Mouse (Mus musculus) adrenal gland, postnatal 36 days (tissue): ENCODE data around the gene Prrc2a. TPM values are rescaled to one million over a fixed set of nuclear protein-coding genes. Genes with fewer than 3 reads are reported as not detected.

ENCODE experiments used
- DNase-seq, 2 experiments: peaks; one replicate each; pipeline ENCODE4 v3.0.0; 2021; ENCODE audit warnings: mixed read lengths in 1 of 2
- total RNA-seq, 2 experiments: library from RNA; stranded (reverse); gene quantifications; 2 replicates each; pipeline ENCODE4 v1.2.3; 2021

Prrc2a gene
- total RNA-seq, 2 experiments from 2014 or later = 212 to 261 TPM

DNA sequence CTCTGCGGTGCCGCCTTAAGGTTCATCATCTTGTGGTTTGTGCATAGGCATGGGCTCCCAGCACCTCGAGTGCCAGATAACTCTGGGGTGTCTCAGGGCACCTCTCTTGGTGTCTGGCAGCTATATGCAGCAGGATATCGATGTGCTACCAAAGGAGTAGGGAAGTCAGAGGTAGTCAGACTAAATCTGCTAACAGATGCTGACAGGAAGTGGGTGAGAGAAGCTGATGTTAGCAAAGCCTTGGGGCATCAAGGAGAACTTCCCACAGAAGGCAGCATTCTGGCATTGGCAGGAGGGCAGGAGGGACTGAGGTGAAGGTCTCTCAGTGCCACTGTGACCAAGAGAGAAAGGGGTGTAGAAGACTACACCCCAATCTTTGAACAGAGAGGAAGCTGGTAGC, 25.4 kb upstream of the Prrc2a start:
- DNase-seq = no peak

DNA sequence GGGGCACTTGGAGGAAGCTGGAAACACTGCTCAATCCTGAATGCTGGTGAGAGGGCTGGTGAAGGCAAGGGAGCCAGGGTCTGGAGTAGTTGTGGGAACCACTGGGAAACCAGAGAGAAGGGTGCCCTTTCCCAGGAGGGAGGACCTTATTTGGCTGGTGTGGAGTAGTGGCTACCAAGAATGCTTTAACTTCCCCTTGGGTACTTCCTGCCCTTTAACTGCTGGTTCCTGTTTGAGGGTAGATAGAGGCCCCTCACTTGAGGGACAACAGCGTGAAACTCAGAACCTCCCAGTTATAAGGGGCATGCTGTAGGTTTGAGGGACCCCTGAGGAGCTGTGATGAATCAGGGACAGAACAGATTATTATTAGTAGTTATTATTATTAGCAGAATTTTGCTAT, 24.5 kb upstream of the Prrc2a start:
- DNase-seq = no peak

DNA sequence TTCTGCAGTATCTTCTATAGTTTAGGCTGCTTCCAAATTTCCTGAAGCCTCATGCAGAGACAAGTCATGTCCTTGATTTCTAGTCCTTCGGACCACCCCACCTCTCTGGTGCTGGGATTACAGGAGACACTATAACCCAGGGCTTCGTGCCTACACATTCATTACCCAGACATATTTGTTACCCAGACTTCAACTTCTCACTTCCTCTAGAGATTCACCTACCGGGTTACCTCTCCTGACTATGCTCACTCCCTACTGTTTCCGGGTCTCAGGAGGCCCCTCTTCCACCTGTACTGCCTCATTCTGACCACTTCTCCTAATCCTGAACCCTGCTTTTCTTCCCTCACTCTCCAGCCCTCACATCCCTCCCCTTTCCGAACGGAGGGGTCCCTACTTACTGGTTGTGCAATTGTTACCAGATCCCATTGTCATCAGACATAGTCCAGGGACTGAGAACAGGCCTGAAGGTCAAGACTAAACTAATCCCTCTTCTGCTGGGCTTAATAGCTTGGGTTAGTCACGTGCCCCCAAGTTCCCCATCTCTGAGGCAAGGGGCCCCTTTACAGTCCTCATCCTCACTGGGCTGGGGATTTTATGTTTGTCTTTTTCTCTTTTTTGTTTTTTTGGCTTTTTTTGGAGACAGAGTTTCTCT, 23.4 kb upstream of the Prrc2a start, which contains the start of gene Lst1:
Lst1 (minus strand) TSS at position 481 of the 652 bp plus-strand sequence.
- no peak for DNase-seq

- DNase-seq = no peak
These were observed 22.6 kb upstream of the Prrc2a start for GRCm38 (mm10) chr17:35187345-35187744.

- peak in 1 of 2 experiments; percentile 32 for DNase-seq
These were observed 22.0 kb upstream of the Prrc2a start for GRCm38 (mm10) chr17:35186681-35187080.

GRCm38 (mm10) chr17:35185639-35186611, 21.2 kb upstream of the Prrc2a start:
- DNase-seq = peak; percentile 86 to 89

GRCm38 (mm10) chr17:35180093-35180492, 15.4 kb upstream of the Prrc2a start:
- DNase-seq = no peak

GRCm38 (mm10) chr17:35178528-35178927, 13.8 kb upstream of the Prrc2a start:
- DNase-seq = peak; percentile 85 to 92

DNA sequence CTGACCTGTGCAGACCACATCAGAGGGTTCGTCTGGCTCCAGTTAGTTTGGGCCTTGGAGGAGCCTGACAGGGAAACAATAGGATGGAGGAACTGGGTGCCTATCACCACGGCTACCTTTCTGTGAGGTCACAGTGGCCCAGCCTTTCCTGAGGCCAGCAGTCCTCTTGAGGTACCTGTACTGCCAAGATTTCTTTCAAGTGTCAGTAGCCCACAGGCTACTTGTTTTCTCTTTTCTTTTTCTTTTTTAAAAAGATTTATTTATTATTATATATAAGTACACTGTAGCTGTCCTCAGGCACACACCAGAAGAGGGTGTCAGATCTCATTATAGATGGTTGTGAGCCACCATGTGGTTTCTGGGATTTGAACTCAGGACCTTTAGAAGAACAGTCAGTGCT, 11.3 kb upstream of the Prrc2a start, which contains the start of gene Aif1:
Aif1 (minus strand) TSS at position 101 of the 400 bp plus-strand sequence.
- DNase-seq = no peak

DNA sequence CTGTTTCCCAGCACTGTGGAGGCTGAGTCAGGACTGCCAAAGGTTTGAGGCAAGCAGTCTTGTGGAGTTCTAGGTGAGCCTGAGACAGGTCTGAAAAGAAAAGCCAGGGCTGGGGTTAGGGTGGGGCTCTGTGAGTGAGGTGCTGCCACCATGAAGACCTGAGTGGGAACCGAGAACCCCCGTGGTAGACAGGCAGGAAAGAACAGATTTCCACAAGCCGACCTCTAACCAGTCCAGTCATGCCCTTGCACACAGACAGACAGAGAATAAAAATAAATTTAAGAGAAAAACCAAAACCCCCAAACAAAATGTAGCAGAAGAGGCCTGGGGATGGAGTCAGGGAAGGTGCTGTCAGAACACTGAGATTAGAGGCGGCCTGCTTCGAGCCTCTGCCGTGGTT, 10.7 kb upstream of the Prrc2a start:
- DNase-seq = no peak

GRCm38 (mm10) chr17:35174201-35174977, 9.7 kb upstream of the Prrc2a start:
- DNase-seq = no peak

GRCm38 (mm10) chr17:35173329-35173728, 8.6 kb upstream of the Prrc2a start:
- DNase-seq = no peak

DNA sequence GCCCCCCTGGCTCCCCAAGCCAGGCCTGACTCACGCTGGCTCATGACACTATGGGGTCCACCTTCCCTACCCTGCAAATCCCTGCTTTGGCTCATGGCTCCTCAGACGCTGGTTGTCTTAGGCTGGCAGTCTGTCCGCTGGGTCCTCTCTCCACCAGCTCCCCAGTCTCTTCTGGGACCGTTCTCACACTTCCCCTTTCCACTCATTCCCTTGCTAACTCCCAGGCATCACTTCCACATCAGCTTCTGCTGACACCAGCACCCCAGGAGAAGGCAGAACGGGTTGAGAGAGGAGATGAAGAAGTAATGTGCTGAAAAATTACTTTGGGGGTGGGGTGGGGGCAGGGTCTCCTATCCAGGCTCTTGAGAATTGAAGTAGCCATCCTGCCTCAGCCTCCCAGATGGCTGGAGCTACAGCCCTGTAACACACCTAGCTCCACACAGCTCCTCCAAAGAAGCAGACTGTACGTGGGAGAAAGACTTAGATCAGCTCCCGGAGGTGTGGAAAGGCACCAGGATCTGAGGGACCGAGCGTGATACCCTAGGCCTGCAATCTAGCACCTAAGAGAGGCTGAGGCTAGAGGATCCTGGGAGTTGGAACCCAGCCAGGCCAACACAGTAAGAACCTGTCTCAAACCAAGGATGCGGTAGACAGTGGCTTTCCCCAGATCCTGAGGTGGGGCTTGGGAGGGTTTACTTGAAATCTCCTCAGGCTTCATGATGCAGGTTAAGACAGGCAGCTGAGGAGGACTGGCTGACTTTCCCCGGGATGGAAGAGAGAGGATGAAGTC, 7.9 kb upstream of the Prrc2a start:
- DNase-seq = no peak

DNA sequence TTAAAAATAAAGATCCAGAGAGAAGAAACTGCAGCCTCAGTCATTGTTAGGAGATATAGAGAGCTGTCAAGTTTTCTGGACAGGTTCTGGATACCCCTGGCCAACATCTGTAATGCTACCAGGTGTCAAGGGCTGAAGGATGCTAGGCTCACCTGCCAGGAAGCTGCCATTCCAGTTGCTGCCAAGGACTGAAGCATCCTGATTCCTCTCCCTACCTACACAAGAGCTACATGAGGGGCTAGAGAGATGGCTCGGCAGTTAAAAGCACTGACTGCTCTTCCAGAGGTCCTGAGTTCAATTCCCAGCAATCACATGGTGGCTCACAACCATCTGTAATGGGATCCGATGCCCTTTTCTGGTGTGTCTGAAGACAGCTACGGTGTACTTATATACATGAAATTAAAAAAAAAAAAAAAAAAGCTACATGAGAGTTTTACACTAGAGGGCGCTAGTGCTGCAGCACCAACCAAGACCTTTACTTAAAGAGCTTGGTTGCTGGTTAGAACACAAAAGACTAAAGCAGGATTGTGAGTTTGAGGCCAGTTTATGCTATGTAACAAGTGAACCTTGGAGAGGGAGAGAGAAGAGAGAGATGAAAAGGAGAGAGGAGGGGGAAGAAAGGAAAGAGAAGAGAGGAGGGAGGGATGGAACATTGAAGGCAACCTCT, 4.0 kb upstream of the Prrc2a start:
- no peak for DNase-seq

GRCm38 (mm10) chr17:35167794-35168193, 3.1 kb upstream of the Prrc2a start:
- DNase-seq = no peak

GRCm38 (mm10) chr17:35166352-35167035, 1.8 kb upstream of the Prrc2a start:
- peak; percentile 47 to 72 for DNase-seq

GRCm38 (mm10) chr17:35165451-35166155, 906 bp upstream of the Prrc2a start:
- DNase-seq = no peak

- peak in 1 of 2 experiments; percentile 23 for DNase-seq
These were observed 504 bp downstream of the Prrc2a start for GRCm38 (mm10) chr17:35164218-35164567.

- no peak for DNase-seq
These were observed 1.2 kb downstream of the Prrc2a start for GRCm38 (mm10) chr17:35163326-35164081.
